Mouse (Mus musculus): ENCODE data around the gene B3gnt9.

DNA sequence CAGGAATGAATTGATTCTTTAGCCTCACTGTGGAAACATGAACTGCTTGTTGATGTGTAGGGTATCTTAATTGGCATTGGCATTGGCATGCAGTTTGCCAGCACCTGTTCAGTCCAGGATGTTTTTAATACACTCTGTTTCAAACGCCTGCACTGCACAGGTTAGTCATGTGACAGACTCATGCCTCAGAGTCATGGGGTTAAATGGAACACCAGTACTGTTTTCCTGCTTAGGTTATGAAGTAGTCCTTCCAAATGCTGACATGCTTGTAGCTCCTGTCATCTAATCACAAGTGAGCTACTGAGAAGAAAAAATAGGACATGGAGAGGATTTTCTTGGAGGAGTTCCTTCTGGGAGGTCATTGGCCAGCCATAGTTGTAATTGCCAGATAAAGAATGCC is 19.7 kb downstream of the B3gnt9 start:
- TF ChIP-seq POLR2A (IDR thresholded peaks at IDR 0.05; ENCODE audit: borderline replicate concordance, low read depth, low read length): no peak
- TF ChIP-seq CTCF (IDR thresholded peaks at IDR 0.05; ENCODE audit: low read depth, low read length): no peak

All from bone marrow macrophage, adult 2 months (primary cell).